In genomic region chrX:142228055-142228768, GRCm38 (mm10) we compare ENCODE assay signal across 8 mouse cellular contexts. TPM values are rescaled to one million over a fixed set of nuclear protein-coding genes. Genes with fewer than 3 reads are reported as not detected.
DNase-seq lines count a peak whose midpoint lies in the region; ATAC-seq lines count a peak whose summit lies in the region.

No protein-coding gene starts in this region.

- no peaks in the 10 kb centered on the region for H3K36me3 ChIP-seq in embryonic facial prominence, embryonic 11.5 days (replicated peaks; ENCODE audit: control insufficient read depth, insufficient read depth, low read depth, low read length)
- H3K36me3 ChIP-seq in limb, embryonic 11.5 days (ENCODE audit: control insufficient read depth, insufficient read depth, low read length): no peaks in the 10 kb centered on the region
- no peaks in the 10 kb centered on the region for H3K36me3 ChIP-seq in midbrain, embryonic 14.5 days (ENCODE audit: control insufficient read depth, insufficient read depth, low read length)

- peak overlapping the region; percentile 37 for H3K9ac ChIP-seq in embryonic facial prominence, embryonic 11.5 days (replicated peaks; ENCODE audit: low read length)
- H3K9ac ChIP-seq in limb, embryonic 11.5 days (ENCODE audit: low read length): 0 out of 2 replicates have a peak overlapping the region, but pooled peaks have one; percentile 12
- H3K9ac ChIP-seq in midbrain, embryonic 14.5 days (replicated peaks; ENCODE audit: low read length): peak overlapping the region; percentile 45; the same call in 1 of the 2 replicates

- H3K27ac ChIP-seq in embryonic facial prominence, embryonic 11.5 days (replicated peaks; ENCODE audit: low read depth, low read length): 0 out of 2 replicates have a peak overlapping the region, but pooled peaks have one; percentile 47
- peak overlapping the region; percentile 52; the same call in 1 of the 2 replicates for H3K27ac ChIP-seq in limb, embryonic 11.5 days (replicated peaks; ENCODE audit: low read depth, low read length)
- peak overlapping the region; percentile 83 for H3K27ac ChIP-seq in midbrain, embryonic 14.5 days (replicated peaks; ENCODE audit: low read depth, low read length)

- no peaks in the 10 kb centered on the region for H3K27me3 ChIP-seq in embryonic facial prominence, embryonic 11.5 days (ENCODE audit: control insufficient read depth, insufficient read depth, low read length)
- H3K27me3 ChIP-seq in limb, embryonic 11.5 days (ENCODE audit: control insufficient read depth, insufficient read depth, low read length): no peaks in the 10 kb centered on the region
- H3K27me3 ChIP-seq in midbrain, embryonic 14.5 days (ENCODE audit: control insufficient read depth, insufficient read depth, low read length): no peaks in the 10 kb centered on the region

- H3K4me3 ChIP-seq in embryonic facial prominence, embryonic 11.5 days (ENCODE audit: low read depth, low read length): peak overlapping the region; percentile 44
- peak overlapping the region; percentile 39 for H3K4me3 ChIP-seq in limb, embryonic 11.5 days (ENCODE audit: low read depth, low read length)
- peak overlapping the region; percentile 43 for H3K4me3 ChIP-seq in midbrain, embryonic 14.5 days (replicated peaks; ENCODE audit: low read depth, low read length)

- H3K9me3 ChIP-seq in embryonic facial prominence, embryonic 11.5 days (replicated peaks; ENCODE audit: control insufficient read depth, low read length): no peaks in the 10 kb centered on the region
- H3K9me3 ChIP-seq in limb, embryonic 11.5 days (ENCODE audit: control insufficient read depth, low read length): no peaks in the 10 kb centered on the region
- H3K9me3 ChIP-seq in midbrain, embryonic 14.5 days (ENCODE audit: control insufficient read depth, low read length): no peaks in the 10 kb centered on the region

- ATAC-seq in embryonic facial prominence, embryonic 11.5 days (replicated peaks; ENCODE audit: insufficient number of reproducible peaks, low FRiP score, low TSS enrichment, low read depth): peak; percentile 93
- ATAC-seq in granulocyte monocyte progenitor cell, adult 5-6 weeks (replicated peaks; ENCODE audit: poor library complexity, severe bottlenecking): peak; percentile 92
- peak; percentile 87 for ATAC-seq in limb, embryonic 11.5 days (ENCODE audit: insufficient number of reproducible peaks, low FRiP score, low TSS enrichment, low read depth)
- peak; percentile 98 for ATAC-seq in midbrain, embryonic 14.5 days (ENCODE audit: low FRiP score, low TSS enrichment)

- H3K4me1 ChIP-seq in embryonic facial prominence, embryonic 11.5 days (ENCODE audit: control insufficient read depth, insufficient read depth, low read length): no peaks in the 10 kb centered on the region
- no peaks in the 10 kb centered on the region for H3K4me1 ChIP-seq in limb, embryonic 11.5 days (ENCODE audit: control insufficient read depth, insufficient read depth, low read length)
- no peaks in the 10 kb centered on the region for H3K4me1 ChIP-seq in midbrain, embryonic 14.5 days (ENCODE audit: control insufficient read depth, insufficient read depth, low read length)

- H3K4me2 ChIP-seq in embryonic facial prominence, embryonic 11.5 days (ENCODE audit: low read depth, low read length): peak overlapping the region; percentile 34
- peak overlapping the region; percentile 37 for H3K4me2 ChIP-seq in limb, embryonic 11.5 days (ENCODE audit: low read depth, severe bottlenecking)
- peak overlapping the region; percentile 52 for H3K4me2 ChIP-seq in midbrain, embryonic 14.5 days (ENCODE audit: low read length)

- DNase-seq in urinary bladder, adult 18-20 months (ENCODE audit: low spot score in 2 of 2): peak; percentile 43 to 56
- DNase-seq in urinary bladder, postnatal 10 days (ENCODE audit: low spot score): no peak
- DNase-seq in embryonic facial prominence, embryonic 11.5 days (ENCODE audit: low spot score): peak; percentile 74
- DNase-seq in kidney, adult 11 months: peak; percentile 75
- peak; percentile 68 for DNase-seq in limb, embryonic 11.5 days (ENCODE audit: low spot score)
- DNase-seq in midbrain, embryonic 14.5 days: peak; percentile 87
- DNase-seq in spleen, adult 18-20 months: peak; percentile 47 to 58

- 22% methylated on average over 30 of the region's 42 CpGs for WGBS in embryonic facial prominence, embryonic 11.5 days
- 27% methylated on average over 32 of the region's 42 CpGs for WGBS in limb, embryonic 11.5 days
- 19% methylated on average over 33 of the region's 42 CpGs for WGBS in midbrain, embryonic 14.5 days

RNA-seq across cellular contexts. Expression of gene Nxt2, which starts 1.6 kb away (rescaled TPM):
- polyA plus RNA-seq in embryonic facial prominence, embryonic 11.5 days (2014; fragmentation: Nextera tagmentation; extraction: Ambion mirVana): 13.3 and 13.9 TPM in 2 replicates
- total RNA-seq in granulocyte monocyte progenitor cell, adult 5-6 weeks (2014; fragmentation: Nextera tagmentation): 5.0 and 7.4 TPM in 2 replicates
- total RNA-seq in granulocyte monocyte progenitor cell, adult 5-6 weeks (2017): 17.0 and 20.7 TPM in 2 replicates
- 9.9 and 12.0 TPM in 2 replicates for polyA plus RNA-seq in limb, embryonic 11.5 days (2014; fragmentation: Nextera tagmentation; extraction: Ambion mirVana)
- 19.3 and 21.4 TPM in 2 replicates for polyA plus RNA-seq in midbrain, embryonic 14.5 days (2014; fragmentation: Nextera tagmentation; extraction: Ambion mirVana)

RNA-seq across cellular contexts. Expression of gene Gucy2f, which starts 31.5 kb away (rescaled TPM):
- polyA plus RNA-seq in embryonic facial prominence, embryonic 11.5 days (2014; fragmentation: Nextera tagmentation; extraction: Ambion mirVana): 0.03 TPM in 2 replicates
- total RNA-seq in granulocyte monocyte progenitor cell, adult 5-6 weeks (2014; fragmentation: Nextera tagmentation): not detected in 2 replicates
- not detected in 2 replicates for total RNA-seq in granulocyte monocyte progenitor cell, adult 5-6 weeks (2017)
- polyA plus RNA-seq in limb, embryonic 11.5 days (2014; fragmentation: Nextera tagmentation; extraction: Ambion mirVana): not detected in 2 replicates
- polyA plus RNA-seq in midbrain, embryonic 14.5 days (2014; fragmentation: Nextera tagmentation; extraction: Ambion mirVana): 0.09 and 0.12 TPM in 2 replicates
